Mouse (Mus musculus) ES-E14 (cell line): ENCODE data around the gene C1qtnf6.

Source experiments
- CHD2 ChIP-seq: IDR thresholded peaks from 2 replicates; pipeline ENCODE4 v1.6.1; 2014; ENCODE audit warnings: mild to moderate bottlenecking, low read depth, low read length, inconsistent platforms
- MAFK ChIP-seq: IDR thresholded peaks from 2 replicates; pipeline ENCODE4 v1.6.1; 2014; ENCODE audit warnings: mild to moderate bottlenecking, low read depth, low read length, inconsistent platforms; ENCODE audit not compliant: insufficient read depth
- ZC3H11A ChIP-seq: IDR thresholded peaks from 2 replicates; pipeline ENCODE4 v1.6.1; 2012; ENCODE audit warnings: low read depth, mild to moderate bottlenecking, inconsistent platforms, low read length, borderline replicate concordance
- ZNF384 ChIP-seq: IDR thresholded peaks from 2 replicates; pipeline ENCODE4 v1.6.1; 2012; ENCODE audit warnings: low read depth, low read length, inconsistent platforms

DNA sequence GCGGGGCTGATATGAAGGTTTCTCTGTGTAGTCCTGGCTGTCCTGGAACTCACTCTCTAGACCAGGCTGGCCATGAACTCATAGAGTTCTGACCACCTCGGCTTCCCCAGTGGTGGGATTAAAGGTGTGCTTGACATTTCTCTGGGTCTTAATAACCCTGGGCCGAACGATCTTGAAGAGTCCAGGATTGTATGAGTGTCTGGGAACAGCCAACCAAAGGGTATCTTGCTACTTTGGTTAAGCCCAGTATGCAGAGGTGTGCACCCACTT is 170 bp upstream of the C1qtnf6 start:
- TF ChIP-seq MAFK, result no peak
- no peak for TF ChIP-seq ZNF384
- TF ChIP-seq CHD2, result no peak
- no peak for TF ChIP-seq ZC3H11A
